Mouse (Mus musculus) E14TG2a.4 (cell line): ENCODE data around the gene Stx16.

ENCODE experiments used
- H3K27me3 ChIP-seq: 2 replicates; pipeline ENCODE4 v1.6.1; 2014; ENCODE audit warnings: low read length, control low read depth; ENCODE audit not compliant: insufficient read depth
- H3K36me3 ChIP-seq: 2 replicates; pipeline ENCODE4 v1.6.1; 2014; ENCODE audit warnings: low read length, control low read depth; ENCODE audit not compliant: insufficient read depth
- H3K4me1 ChIP-seq: replicated peaks from 2 replicates; pipeline ENCODE4 v1.6.1; 2014; ENCODE audit warnings: low read depth, low read length, control low read depth
- H3K4me3 ChIP-seq: replicated peaks from 2 replicates; pipeline ENCODE4 v1.5.1; 2014; ENCODE audit warnings: mild to moderate bottlenecking, low read length
- H3K9me3 ChIP-seq: 2 replicates; pipeline ENCODE4 v1.6.1; 2014; ENCODE audit warnings: low read length, control low read depth
- CTCF ChIP-seq: conservative IDR thresholded peaks from 2 replicates; pipeline ENCODE4 v1.5.1; 2014; ENCODE audit warnings: low read length
- NANOG ChIP-seq: IDR thresholded peaks from 2 replicates; pipeline ENCODE4 v1.6.1; 2014; ENCODE audit warnings: borderline replicate concordance, low read length, mixed read lengths
- POU5F1 ChIP-seq: IDR thresholded peaks from 2 replicates; pipeline ENCODE4 v1.6.1; 2014; ENCODE audit warnings: low read length, borderline replicate concordance

Stx16 gene

DNA sequence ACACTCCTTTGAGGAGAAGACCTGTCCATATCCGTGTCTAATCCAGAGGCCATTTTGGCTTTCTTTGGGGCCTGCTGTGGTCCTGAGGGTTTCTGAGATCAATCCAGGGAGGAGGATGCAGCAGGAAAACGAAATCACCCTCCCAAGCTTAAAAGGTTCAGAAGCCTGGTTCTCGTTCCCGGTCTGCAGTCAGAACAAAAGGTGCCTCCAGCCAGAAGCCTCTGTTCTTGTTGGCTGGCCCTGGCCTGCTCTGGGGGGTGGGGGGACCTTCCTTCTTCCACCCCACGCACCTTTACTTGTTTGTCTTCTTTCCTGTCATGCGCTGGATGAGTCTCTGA, 51.2 kb downstream of the Stx16 start:
- Histone ChIP-seq H3K4me1 (peaks cover 40% of the 10 kb centered on the region), H3K4me3 (0 out of 2 replicates have a peak overlapping the region, but pooled peaks have one; percentile 10), H3K27me3 (0 out of 2 replicates have a peak, but pooled peaks cover 16% of the 10 kb centered on the region), H3K9me3 (peaks cover 17% of the 10 kb centered on the region), H3K36me3 (peaks cover 18% of the 10 kb centered on the region)
- TF ChIP-seq POU5F1 (no peak), CTCF (no peak), NANOG (no peak)

DNA sequence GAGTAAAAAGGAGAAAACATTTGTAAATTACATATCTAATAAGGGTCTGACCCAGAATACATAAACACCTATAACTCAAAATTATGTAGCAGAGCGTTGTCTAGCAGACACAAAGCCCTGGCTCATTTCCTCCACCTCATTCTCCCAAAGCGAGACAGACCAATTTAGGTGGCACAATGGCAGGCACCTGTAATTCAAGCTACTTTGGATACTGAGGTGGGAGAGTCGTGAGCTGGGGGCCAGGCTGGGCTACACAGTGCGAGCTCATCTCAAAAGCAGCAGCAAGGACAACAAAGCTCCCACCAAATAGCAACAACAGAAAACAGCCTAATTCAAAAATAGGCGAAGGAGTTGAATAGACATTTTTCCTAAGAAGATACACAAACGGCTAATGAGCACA, 52.8 kb downstream of the Stx16 start:
- 0 out of 2 replicates have a peak, but pooled peaks cover 15% of the 10 kb centered on the region for H3K27me3 ChIP-seq
- peaks cover 40% of the 10 kb centered on the region for H3K4me1 ChIP-seq
- peaks cover 11% of the 10 kb centered on the region for H3K36me3 ChIP-seq
- peaks cover 17% of the 10 kb centered on the region for H3K9me3 ChIP-seq
- no peak overlapping the region for H3K4me3 ChIP-seq
- no peak for TF ChIP-seq NANOG
- no peak for TF ChIP-seq CTCF
- TF ChIP-seq POU5F1: no peak

DNA sequence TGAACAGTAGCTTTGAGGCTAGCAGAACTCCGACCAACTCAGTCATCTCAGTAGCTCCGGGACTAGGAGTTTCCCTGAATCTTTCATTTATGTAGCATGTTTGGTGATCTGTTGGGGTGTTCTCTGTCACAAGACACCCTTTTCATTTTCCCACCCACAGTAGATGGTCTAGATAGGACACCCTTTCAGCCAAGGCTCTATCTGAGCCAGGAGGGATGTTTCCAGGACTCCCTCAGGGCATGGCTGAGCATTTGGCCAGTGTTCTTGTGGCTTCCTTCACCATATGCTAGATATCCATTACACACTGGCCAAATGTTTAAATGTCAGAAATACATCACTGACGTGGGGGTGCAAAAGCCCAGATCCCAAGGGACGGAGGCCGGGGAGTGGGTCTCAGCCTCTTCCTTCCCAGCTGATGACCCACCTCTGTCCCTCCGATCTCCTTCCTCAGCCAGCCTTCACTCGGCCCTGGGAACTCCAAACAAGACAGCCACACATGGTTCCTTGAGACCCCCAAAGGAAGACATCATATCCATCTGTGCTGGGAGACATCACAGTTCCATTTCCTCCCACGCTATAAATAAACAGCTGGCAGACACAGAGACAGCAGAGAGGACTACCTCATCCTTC, 54.5 kb downstream of the Stx16 start:
- Histone ChIP-seq H3K27me3 (no peaks in the 10 kb centered on the region), H3K9me3 (peaks cover under 1% of the 10 kb centered on the region), H3K36me3 (no peaks in the 10 kb centered on the region), H3K4me1 (peaks cover 38% of the 10 kb centered on the region), H3K4me3 (no peak overlapping the region)
- TF ChIP-seq NANOG: no peak
- no peak for TF ChIP-seq CTCF
- no peak for TF ChIP-seq POU5F1

DNA sequence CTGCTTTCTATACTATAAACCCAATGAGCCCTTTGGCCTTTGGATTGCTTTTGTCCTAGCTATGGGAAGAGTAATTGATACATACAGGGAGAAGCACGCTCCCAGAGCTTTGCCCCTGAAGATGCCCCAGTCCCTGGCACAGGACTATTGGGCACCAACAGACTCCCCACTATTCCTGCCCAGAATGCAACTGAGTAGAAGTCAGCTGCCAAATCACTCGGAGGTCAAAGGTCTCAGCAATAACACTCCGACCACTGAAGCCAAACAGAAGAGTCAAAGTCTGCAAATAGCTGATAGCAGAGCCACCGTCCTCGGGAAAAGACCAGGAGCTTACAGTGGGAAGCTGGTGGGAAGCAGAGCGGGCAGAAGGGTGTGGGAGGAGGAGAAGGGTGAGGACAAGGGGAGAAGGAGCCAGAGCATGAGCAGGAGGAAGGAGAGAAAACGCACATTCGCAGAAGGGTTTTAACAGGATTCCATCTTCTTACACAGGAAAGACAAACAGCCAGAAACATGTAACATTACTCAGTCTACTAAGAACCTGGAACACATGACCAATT, 56.4 kb downstream of the Stx16 start:
- no peaks in the 10 kb centered on the region for H3K36me3 ChIP-seq
- TF ChIP-seq CTCF: no peak
- TF ChIP-seq POU5F1: no peak
- no peak for TF ChIP-seq NANOG
- H3K4me1 ChIP-seq: peaks cover 19% of the 10 kb centered on the region
- H3K4me3 ChIP-seq: no peak overlapping the region
- no peaks in the 10 kb centered on the region for H3K9me3 ChIP-seq
- peaks cover 9% of the 10 kb centered on the region; the same call in 1 of the 2 replicates for H3K27me3 ChIP-seq
